Mouse (Mus musculus): ENCODE data around the gene Cask. TPM values are rescaled to one million over a fixed set of nuclear protein-coding genes. Genes with fewer than 3 reads are reported as not detected.

Gene Cask
- polyA plus RNA-seq, 2 experiments: 20.9 to 25.4 TPM

DNA sequence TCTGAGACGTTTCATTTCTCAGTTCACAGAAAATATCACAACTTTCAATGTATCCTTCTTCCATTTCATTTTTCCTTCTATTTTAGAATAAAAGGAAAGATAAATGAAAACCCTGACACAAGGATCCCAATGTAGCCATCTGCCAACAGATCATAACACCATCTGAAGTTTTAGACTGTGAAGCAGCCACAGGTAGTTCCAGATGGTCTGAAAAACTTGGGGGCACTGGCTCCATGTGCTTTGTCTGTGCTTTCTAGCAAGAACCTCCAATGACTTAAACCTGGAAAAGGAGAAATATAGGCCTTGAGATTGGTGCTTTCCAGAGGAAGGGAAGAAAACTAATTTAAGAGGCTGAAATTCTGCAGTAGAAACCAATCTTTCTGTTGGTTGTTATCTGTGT is 28.4 kb downstream of the Cask start:
- WGBS: 63% methylated on average over 1 of the region's 1 CpGs
- H3K4me1 ChIP-seq (ENCODE audit: control insufficient read depth, insufficient read depth, low read length): no peaks in the 10 kb centered on the region
- no peaks in the 10 kb centered on the region for H3K9me3 ChIP-seq (ENCODE audit: control insufficient read depth, low read length)
- no peak overlapping the region for H3K4me3 ChIP-seq (replicated peaks; ENCODE audit: low read length)
- no peak for DNase-seq (ENCODE audit: low spot score)
- no peak for TF ChIP-seq POLR2A (IDR thresholded peaks at IDR 0.05; ENCODE audit: borderline replicate concordance, extremely low read depth, insufficient read depth, insufficient read length)
- H3K27ac ChIP-seq (replicated peaks; ENCODE audit: low read depth, low read length): no peak overlapping the region
- H3K36me3 ChIP-seq (ENCODE audit: control insufficient read depth, insufficient read depth, low read length): no peaks in the 10 kb centered on the region
- H3K9ac ChIP-seq (ENCODE audit: low read depth, low read length, severe bottlenecking): no peak overlapping the region
- ATAC-seq (ENCODE audit: low FRiP score, low read depth): no peak
- H3K27me3 ChIP-seq (ENCODE audit: control insufficient read depth, insufficient read depth, low read length): no peaks in the 10 kb centered on the region
- no peak overlapping the region for H3K4me2 ChIP-seq (replicated peaks; ENCODE audit: low read depth, low read length, severe bottlenecking)

DNA sequence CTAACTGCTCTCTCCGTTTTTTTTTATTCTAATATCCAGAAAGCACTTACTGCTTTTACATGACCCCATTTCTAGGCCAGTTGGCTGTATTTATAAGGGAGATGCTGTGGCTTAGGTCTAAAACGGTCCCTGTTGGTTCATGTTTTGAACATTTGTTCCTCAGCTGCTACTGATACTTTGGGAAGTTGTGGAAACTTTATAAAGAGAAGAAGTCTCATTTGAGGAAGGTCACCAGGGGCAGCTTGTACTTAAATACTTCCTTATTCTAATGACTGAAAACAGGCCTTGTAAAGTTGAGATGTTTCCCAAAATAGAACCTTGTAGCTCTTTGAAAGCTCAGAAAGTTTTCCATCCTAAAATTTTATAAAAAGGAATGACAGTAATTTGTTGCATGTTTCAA is 52.4 kb downstream of the Cask start:
- Histone ChIP-seq H3K4me3 (replicated peaks; ENCODE audit: low read length) (no peak overlapping the region), H3K27ac (replicated peaks; ENCODE audit: low read depth, low read length) (no peak overlapping the region), H3K36me3 (ENCODE audit: control insufficient read depth, insufficient read depth, low read length) (no peaks in the 10 kb centered on the region), H3K9me3 (ENCODE audit: control insufficient read depth, low read length) (no peaks in the 10 kb centered on the region), H3K4me2 (replicated peaks; ENCODE audit: low read depth, low read length, severe bottlenecking) (no peak overlapping the region), H3K9ac (ENCODE audit: low read depth, low read length, severe bottlenecking) (no peak overlapping the region), H3K27me3 (ENCODE audit: control insufficient read depth, insufficient read depth, low read length) (no peaks in the 10 kb centered on the region), H3K4me1 (ENCODE audit: control insufficient read depth, insufficient read depth, low read length) (no peaks in the 10 kb centered on the region)
- WGBS: 43% methylated on average over 2 of the region's 2 CpGs
- no peak for ATAC-seq (ENCODE audit: low FRiP score, low read depth)
- TF ChIP-seq POLR2A (IDR thresholded peaks at IDR 0.05; ENCODE audit: borderline replicate concordance, extremely low read depth, insufficient read depth, insufficient read length): no peak
- DNase-seq (ENCODE audit: low spot score): no peak

DNA sequence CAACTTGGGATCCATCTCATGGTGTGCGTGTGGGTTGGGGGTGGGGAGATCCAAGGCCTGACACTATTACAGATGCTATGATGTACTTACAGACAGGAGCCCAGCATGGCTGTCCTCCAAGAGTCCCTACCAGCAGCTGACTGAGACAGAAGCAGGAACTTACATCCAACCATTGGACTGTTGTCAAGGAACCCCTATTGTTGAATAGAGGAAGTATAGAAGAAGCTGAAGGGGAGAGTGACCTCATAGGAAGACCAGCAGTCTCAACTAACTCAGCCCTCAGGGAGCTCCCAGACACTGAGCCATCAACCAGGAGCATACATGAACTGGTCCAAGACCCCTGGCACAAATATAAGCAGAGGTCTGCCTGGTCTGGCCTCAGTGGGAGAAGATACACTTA is 85.5 kb downstream of the Cask start:
- Histone ChIP-seq H3K27ac (replicated peaks; ENCODE audit: low read depth, low read length) (no peak overlapping the region), H3K27me3 (ENCODE audit: control insufficient read depth, insufficient read depth, low read length) (no peaks in the 10 kb centered on the region), H3K4me3 (replicated peaks; ENCODE audit: low read length) (no peak overlapping the region), H3K36me3 (ENCODE audit: control insufficient read depth, insufficient read depth, low read length) (no peaks in the 10 kb centered on the region), H3K9ac (ENCODE audit: low read depth, low read length, severe bottlenecking) (no peak overlapping the region), H3K9me3 (ENCODE audit: control insufficient read depth, low read length) (no peaks in the 10 kb centered on the region), H3K4me1 (ENCODE audit: control insufficient read depth, insufficient read depth, low read length) (no peaks in the 10 kb centered on the region), H3K4me2 (replicated peaks; ENCODE audit: low read depth, low read length, severe bottlenecking) (no peak overlapping the region)
- ATAC-seq (ENCODE audit: low FRiP score, low read depth) (no peak), DNase-seq (ENCODE audit: low spot score) (no peak)
- no peak for TF ChIP-seq POLR2A (IDR thresholded peaks at IDR 0.05; ENCODE audit: borderline replicate concordance, extremely low read depth, insufficient read depth, insufficient read length)
- WGBS: 69% methylated on average over 1 of the region's 1 CpGs

DNA sequence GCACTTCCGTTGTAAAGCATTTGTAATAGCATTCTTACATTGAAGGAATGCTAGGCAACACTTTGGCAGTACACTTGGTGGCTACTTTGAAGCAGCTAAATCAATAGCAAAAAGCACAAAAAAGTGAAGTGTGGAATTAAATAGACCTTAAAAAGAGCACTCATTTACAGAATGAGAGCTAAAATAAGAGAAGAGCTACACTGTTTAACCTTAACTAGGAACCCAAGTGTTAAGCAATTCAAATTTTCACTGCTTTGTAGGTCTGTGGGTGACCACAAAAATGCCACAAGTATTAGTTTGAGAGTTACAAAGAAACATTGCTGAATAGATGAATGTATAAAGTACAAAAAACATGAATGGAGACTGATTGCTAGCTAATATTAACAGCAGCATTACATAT is 86.1 kb downstream of the Cask start:
- no peak for TF ChIP-seq POLR2A (IDR thresholded peaks at IDR 0.05; ENCODE audit: borderline replicate concordance, extremely low read depth, insufficient read depth, insufficient read length)

DNA sequence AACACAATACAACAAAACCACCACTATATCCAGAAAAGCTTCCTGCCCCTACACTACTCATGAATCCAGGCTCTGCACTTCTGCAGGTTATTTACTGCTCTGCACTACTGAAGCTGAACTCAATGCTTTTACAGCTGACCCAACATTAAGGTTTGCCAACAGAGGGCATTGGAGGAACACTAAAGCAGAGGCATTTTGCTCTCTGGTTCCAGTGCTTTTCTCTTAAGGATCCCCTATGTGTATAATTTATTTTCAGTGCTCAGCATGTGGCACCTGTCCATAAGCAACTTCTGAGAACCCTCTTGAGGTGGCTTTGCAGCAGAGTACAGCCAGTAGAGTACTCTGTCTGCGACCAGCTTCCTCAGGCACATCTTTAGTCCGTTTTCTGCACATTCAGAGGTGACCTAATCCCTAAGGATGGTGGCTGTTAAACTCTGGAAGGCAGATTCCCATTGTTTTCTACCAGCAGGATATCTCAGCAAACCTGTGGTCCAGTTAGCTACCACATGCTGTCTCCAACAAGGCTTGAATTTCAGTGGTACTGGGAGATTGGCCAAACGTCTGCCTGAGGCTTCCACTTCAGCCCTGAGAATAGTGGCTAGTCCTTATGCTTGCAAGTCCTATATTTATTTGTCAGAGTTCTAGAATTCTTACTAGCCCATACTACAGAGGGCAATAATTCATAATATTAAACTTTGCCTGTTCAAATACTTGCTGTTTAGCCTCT is 93.7 kb downstream of the Cask start:
- Histone ChIP-seq H3K27ac (replicated peaks; ENCODE audit: low read depth, low read length) (no peak overlapping the region), H3K4me1 (ENCODE audit: control insufficient read depth, insufficient read depth, low read length) (no peaks in the 10 kb centered on the region), H3K9me3 (ENCODE audit: control insufficient read depth, low read length) (no peaks in the 10 kb centered on the region), H3K27me3 (ENCODE audit: control insufficient read depth, insufficient read depth, low read length) (no peaks in the 10 kb centered on the region), H3K4me2 (replicated peaks; ENCODE audit: low read depth, low read length, severe bottlenecking) (no peak overlapping the region), H3K9ac (ENCODE audit: low read depth, low read length, severe bottlenecking) (no peak overlapping the region), H3K36me3 (ENCODE audit: control insufficient read depth, insufficient read depth, low read length) (no peaks in the 10 kb centered on the region), H3K4me3 (replicated peaks; ENCODE audit: low read length) (no peak overlapping the region)
- WGBS: 28% methylated on average over 3 of the region's 3 CpGs
- ATAC-seq (ENCODE audit: low FRiP score, low read depth) (no peak), DNase-seq (ENCODE audit: low spot score) (no peak)
- no peak for TF ChIP-seq POLR2A (IDR thresholded peaks at IDR 0.05; ENCODE audit: borderline replicate concordance, extremely low read depth, insufficient read depth, insufficient read length)

More for the DNA sequence above, 86.1 kb downstream of the Cask start:
- ATAC-seq (ENCODE audit: low FRiP score, low read depth): no peak
- WGBS: 85% methylated on average over 1 of the region's 1 CpGs
- no peak overlapping the region for H3K4me2 ChIP-seq (replicated peaks; ENCODE audit: low read depth, low read length, severe bottlenecking)
- no peak overlapping the region for H3K27ac ChIP-seq (replicated peaks; ENCODE audit: low read depth, low read length)
- no peaks in the 10 kb centered on the region for H3K4me1 ChIP-seq (ENCODE audit: control insufficient read depth, insufficient read depth, low read length)
- H3K4me3 ChIP-seq (replicated peaks; ENCODE audit: low read length): no peak overlapping the region
- no peaks in the 10 kb centered on the region for H3K36me3 ChIP-seq (ENCODE audit: control insufficient read depth, insufficient read depth, low read length)
- no peaks in the 10 kb centered on the region for H3K9me3 ChIP-seq (ENCODE audit: control insufficient read depth, low read length)
- DNase-seq (ENCODE audit: low spot score): no peak
- no peaks in the 10 kb centered on the region for H3K27me3 ChIP-seq (ENCODE audit: control insufficient read depth, insufficient read depth, low read length)
- no peak overlapping the region for H3K9ac ChIP-seq (ENCODE audit: low read depth, low read length, severe bottlenecking)

Measured in limb, embryonic 14.5 days (tissue).